Mouse (Mus musculus) left cerebral cortex, postnatal 4 days (tissue): ENCODE results near the gene Arhgap24. TPM values are rescaled to one million over a fixed set of nuclear protein-coding genes. Genes with fewer than 3 reads are reported as not detected.

Experiments
- DNase-seq: peaks from one replicate; pipeline ENCODE4 v3.0.0-alpha.2; 2022
- intact Hi-C: fragments of 180-260 bp; cut with DNase I; formaldehyde crosslinking; loops from one replicate; pipeline ENCODE4 v1.15.1; 2025
- total RNA-seq, 2 experiments: library from RNA; stranded (reverse); gene quantifications; 2 replicates each; pipeline ENCODE4 v1.2.3; 2021

The Arhgap24 gene
- total RNA-seq = 1 to 10 TPM; 4.6 to 4.9 TPM

GRCm38 (mm10) chr5:102481215-102482211 is at the start of gene Arhgap24:
Gene Arhgap24, plus strand, starts transcription at chr5:102481391.
- DNase-seq = peak; percentile 46
- intact Hi-C loops = no loop called here

- intact Hi-C loops = no loop called here
- no peak for DNase-seq
Observed at GRCm38 (mm10) chr5:102434182-102434581, 47.0 kb upstream of the Arhgap24 start.

- no peak for DNase-seq
- intact Hi-C loops = no loop called here
Observed at GRCm38 (mm10) chr5:102436581-102436980, 44.6 kb upstream of the Arhgap24 start.

- intact Hi-C loops = no loop called here
- no peak for DNase-seq
Observed at GRCm38 (mm10) chr5:102439119-102439877, 41.9 kb upstream of the Arhgap24 start.

- no peak for DNase-seq
- intact Hi-C loops = no loop called here
Observed at GRCm38 (mm10) chr5:102447436-102447835, 33.8 kb upstream of the Arhgap24 start.

- intact Hi-C loops = no loop called here
Observed at GRCm38 (mm10) chr5:102450897-102451296, 30.3 kb upstream of the Arhgap24 start.

GRCm38 (mm10) chr5:102452079-102452797 is 29.0 kb upstream of the Arhgap24 start:
- intact Hi-C loops = no loop called here
- no peak for DNase-seq

More at GRCm38 (mm10) chr5:102450897-102451296, 30.3 kb upstream of the Arhgap24 start:
- no peak for DNase-seq

GRCm38 (mm10) chr5:102453324-102453723 is 27.9 kb upstream of the Arhgap24 start:
- DNase-seq = no peak
- intact Hi-C loops = no loop called here

GRCm38 (mm10) chr5:102455247-102455646 is 25.9 kb upstream of the Arhgap24 start:
- intact Hi-C loops = no loop called here

GRCm38 (mm10) chr5:102460452-102461197 is 20.6 kb upstream of the Arhgap24 start:
- no peak for DNase-seq
- intact Hi-C loops = no loop called here

More at GRCm38 (mm10) chr5:102455247-102455646, 25.9 kb upstream of the Arhgap24 start:
- no peak for DNase-seq

GRCm38 (mm10) chr5:102462948-102463347 is 18.2 kb upstream of the Arhgap24 start:
- DNase-seq = no peak
- intact Hi-C loops = no loop called here

- intact Hi-C loops = no loop called here
- DNase-seq = no peak
Observed at GRCm38 (mm10) chr5:102465372-102465771, 15.8 kb upstream of the Arhgap24 start.

- intact Hi-C loops = no loop called here
- no peak for DNase-seq
Observed at GRCm38 (mm10) chr5:102468292-102468691, 12.9 kb upstream of the Arhgap24 start.

- no peak for DNase-seq
- intact Hi-C loops = no loop called here
Observed at GRCm38 (mm10) chr5:102470284-102470683, 10.9 kb upstream of the Arhgap24 start.

- intact Hi-C loops = no loop called here
Observed at GRCm38 (mm10) chr5:102478076-102478475, 3.1 kb upstream of the Arhgap24 start.

GRCm38 (mm10) chr5:102483285-102483975 is 2.2 kb downstream of the Arhgap24 start:
- intact Hi-C loops = no loop called here
- no peak for DNase-seq

More at GRCm38 (mm10) chr5:102478076-102478475, 3.1 kb upstream of the Arhgap24 start:
- peak; percentile 26 for DNase-seq

GRCm38 (mm10) chr5:102491554-102491953 is 10.4 kb downstream of the Arhgap24 start:
- intact Hi-C loops = no loop called here

GRCm38 (mm10) chr5:102492152-102492551 is 11.0 kb downstream of the Arhgap24 start:
- no peak for DNase-seq
- intact Hi-C loops = no loop called here

More at GRCm38 (mm10) chr5:102491554-102491953, 10.4 kb downstream of the Arhgap24 start:
- DNase-seq = no peak

- no peak for DNase-seq
- intact Hi-C loops = no loop called here
Observed at GRCm38 (mm10) chr5:102494827-102495226, 13.6 kb downstream of the Arhgap24 start.
